Mouse (Mus musculus): ENCODE results near the gene Synm. TPM values are rescaled to one million over a fixed set of nuclear protein-coding genes. Genes with fewer than 3 reads are reported as not detected.

The Synm gene
- total and polyA plus RNA-seq, 3 experiments: 0.01 TPM; not detected in 2

- Histone ChIP-seq H3K9ac (ENCODE audit: control insufficient read depth, low read depth, low read length, poor library complexity, severe bottlenecking) (no peak overlapping the region), H3K27me3 (ENCODE audit: control insufficient read depth in 1 of 2, insufficient read depth in 2 of 2, low read length in 2 of 2) (no peaks in the 10 kb centered on the region), H3K79me2 (ENCODE audit: control insufficient read depth, insufficient read depth, low read length, poor library complexity) (no peaks in the 10 kb centered on the region), H3K36me3 (ENCODE audit: control insufficient read depth in 1 of 2, insufficient read depth in 2 of 2, low read length in 2 of 2) (no peaks in the 10 kb centered on the region), H3K4me3 (ENCODE audit: control insufficient read depth in 1 of 2, insufficient read depth in 1 of 2, low read depth in 2 of 2, low read length in 2 of 2) (no peak overlapping the region), H3K4me1 (ENCODE audit: control insufficient read depth in 1 of 2, insufficient read depth in 2 of 2, low read length in 2 of 2) (no peaks in the 10 kb centered on the region), H3K27ac (ENCODE audit: control insufficient read depth, low read depth, low read length) (no peak overlapping the region), H3K9me3 (replicated peaks; ENCODE audit: insufficient read depth, low read length) (no peaks in the 10 kb centered on the region)
- DNase-seq (ENCODE audit: low read depth, low spot score): no peak
- TF ChIP-seq ZKSCAN1 (IDR thresholded peaks at IDR 0.05; ENCODE audit: low read depth, low read length) (no peak), EP300 (IDR thresholded peaks at IDR 0.05; ENCODE audit: low read depth in 1 of 2, low read length in 2 of 2) (no peak), MAFK (IDR thresholded peaks at IDR 0.05; ENCODE audit: borderline replicate concordance, low read depth, low read length) (no peak), E2F4 (IDR thresholded peaks at IDR 0.05; ENCODE audit: borderline replicate concordance, low read depth, low read length) (no peak), SMC3 (IDR thresholded peaks at IDR 0.05; ENCODE audit: low read depth, low read length) (no peak), RAD21 (IDR thresholded peaks at IDR 0.05; ENCODE audit: low read depth, low read length) (no peak), RCOR1 (IDR thresholded peaks at IDR 0.05; ENCODE audit: low read depth, low read length) (no peak), BHLHE40 (IDR thresholded peaks at IDR 0.05; ENCODE audit: borderline replicate concordance, low read depth, low read length) (no peak), USF2 (IDR thresholded peaks at IDR 0.05; ENCODE audit: borderline replicate concordance in 1 of 2, insufficient read depth in 1 of 2, low read depth in 1 of 2, low read length in 2 of 2) (no peak), MEF2A (IDR thresholded peaks at IDR 0.05; ENCODE audit: extremely low read depth, insufficient replicate concordance, low read depth, low read length, poor library complexity, severe bottlenecking) (no peak), HCFC1 (IDR thresholded peaks at IDR 0.05; ENCODE audit: low read depth, low read length) (no peak), POLR2AphosphoS5 (IDR thresholded peaks at IDR 0.05; ENCODE audit: borderline replicate concordance, low read depth, low read length) (no peak), POLR2A (IDR thresholded peaks at IDR 0.05; ENCODE audit: control insufficient read depth in 1 of 2, insufficient read depth in 1 of 2, low read depth in 1 of 2, low read length in 2 of 2, poor library complexity in 1 of 2) (no peak), ZNF384 (IDR thresholded peaks at IDR 0.05; ENCODE audit: low read depth, low read length) (no peak), TCF12 (IDR thresholded peaks at IDR 0.05; ENCODE audit: low read depth, low read length) (no peak), POLR2AphosphoS2 (IDR thresholded peaks at IDR 0.05; ENCODE audit: low read length) (no peak), CHD2 (IDR thresholded peaks at IDR 0.05; ENCODE audit: low read length) (no peak), UBTF (IDR thresholded peaks at IDR 0.05; ENCODE audit: borderline replicate concordance, insufficient read depth, low read depth, low read length) (no peak), ZMIZ1 (IDR thresholded peaks at IDR 0.05; ENCODE audit: low read depth, low read length) (no peak), MAZ (IDR thresholded peaks at IDR 0.05; ENCODE audit: low read depth, low read length) (no peak)
These were observed 11.7 kb downstream of the Synm start for GRCm38 (mm10) chr7:67747731-67748305.

GRCm38 (mm10) chr7:67741706-67742105, 17.8 kb downstream of the Synm start:
- Histone ChIP-seq H3K27me3 (ENCODE audit: control insufficient read depth in 1 of 2, insufficient read depth in 2 of 2, low read length in 2 of 2) (no peaks in the 10 kb centered on the region), H3K9me3 (replicated peaks; ENCODE audit: insufficient read depth, low read length) (no peaks in the 10 kb centered on the region), H3K9ac (ENCODE audit: control insufficient read depth, low read depth, low read length, poor library complexity, severe bottlenecking) (no peak overlapping the region), H3K36me3 (ENCODE audit: control insufficient read depth in 1 of 2, insufficient read depth in 2 of 2, low read length in 2 of 2) (no peaks in the 10 kb centered on the region), H3K4me3 (ENCODE audit: control insufficient read depth in 1 of 2, insufficient read depth in 1 of 2, low read depth in 2 of 2, low read length in 2 of 2) (no peak overlapping the region), H3K4me1 (ENCODE audit: control insufficient read depth in 1 of 2, insufficient read depth in 2 of 2, low read length in 2 of 2) (no peaks in the 10 kb centered on the region), H3K79me2 (ENCODE audit: control insufficient read depth, insufficient read depth, low read length, poor library complexity) (no peaks in the 10 kb centered on the region), H3K27ac (ENCODE audit: control insufficient read depth, low read depth, low read length) (no peak overlapping the region)
- no peak for TF ChIP-seq E2F4 (IDR thresholded peaks at IDR 0.05; ENCODE audit: borderline replicate concordance, low read depth, low read length)
- DNase-seq (ENCODE audit: low read depth, low spot score): no peak

All from MEL (cell line).